Mouse (Mus musculus) layer of hippocampus, postnatal 36 days (tissue): ENCODE measurements around the gene Atp6v0b. TPM values are rescaled to one million over a fixed set of nuclear protein-coding genes. Genes with fewer than 3 reads are reported as not detected.
A peak's percentile ranks its signal among the peaks of the same experiment; 100 is the strongest.

Source experiments
- DNase-seq, 2 experiments: peaks; one replicate each; pipeline ENCODE4 v3.0.0; 2022
- total RNA-seq, 2 experiments: library from RNA; stranded (reverse); gene quantifications; 2 replicates each; pipeline ENCODE4 v1.2.3; 2021

Atp6v0b gene
- total RNA-seq, 2 experiments from 2014 or later, result 418 to 429 TPM

DNA sequence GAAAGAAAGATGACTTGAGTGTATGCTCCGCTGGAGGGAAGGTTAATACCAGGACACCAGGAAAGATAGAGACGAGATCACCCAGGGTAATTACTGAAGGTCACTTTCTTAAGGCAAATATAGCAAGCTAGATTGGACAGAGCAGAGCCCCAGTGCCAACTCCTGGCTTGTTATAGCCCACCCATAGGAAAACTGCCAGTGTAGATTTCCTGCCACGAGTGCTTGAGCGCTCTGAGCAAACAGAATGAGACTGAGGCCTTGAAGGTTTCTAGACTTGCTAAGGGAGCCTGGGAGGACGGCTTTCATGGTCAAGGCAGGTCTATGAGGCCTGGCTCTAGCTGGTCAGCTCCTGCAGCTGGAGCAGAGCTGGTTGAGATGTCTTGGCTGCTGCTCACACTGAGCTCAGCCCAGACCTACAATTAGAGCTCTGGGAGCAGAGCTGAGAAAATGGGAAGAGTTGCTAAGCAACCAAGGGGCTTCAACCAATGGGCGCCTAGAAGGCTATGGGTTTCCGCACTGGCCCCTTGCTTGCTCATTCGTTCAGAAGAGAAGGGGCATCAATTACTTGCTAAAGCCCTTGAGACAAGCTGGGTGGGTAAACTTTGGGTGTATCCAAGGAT, 21.8 kb upstream of the Atp6v0b start:
- no peak for DNase-seq

GRCm38 (mm10) chr4:117906196-117906595, 19.1 kb upstream of the Atp6v0b start:
- DNase-seq, result no peak

GRCm38 (mm10) chr4:117904761-117905160, 17.6 kb upstream of the Atp6v0b start:
- DNase-seq, result no peak

DNA sequence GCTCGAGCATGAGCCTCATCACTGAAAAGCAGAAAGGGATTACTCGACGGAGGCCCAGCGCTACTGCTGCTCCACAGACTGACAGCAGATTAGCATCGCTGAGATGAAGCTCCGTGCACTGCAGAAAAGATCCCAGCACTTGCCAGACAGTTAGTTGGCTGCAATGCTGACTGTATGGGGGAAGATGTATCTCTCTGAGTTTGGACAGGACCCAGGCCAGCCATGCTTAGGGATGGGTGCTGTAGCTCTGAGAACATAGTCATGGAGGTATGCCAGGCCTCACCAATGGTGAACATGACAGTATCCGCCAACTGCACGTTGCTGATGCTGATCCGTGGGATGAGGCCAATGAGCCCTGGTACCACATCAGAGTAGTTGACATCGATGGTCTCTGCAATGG, 17.0 kb upstream of the Atp6v0b start:
- DNase-seq, result no peak

DNA sequence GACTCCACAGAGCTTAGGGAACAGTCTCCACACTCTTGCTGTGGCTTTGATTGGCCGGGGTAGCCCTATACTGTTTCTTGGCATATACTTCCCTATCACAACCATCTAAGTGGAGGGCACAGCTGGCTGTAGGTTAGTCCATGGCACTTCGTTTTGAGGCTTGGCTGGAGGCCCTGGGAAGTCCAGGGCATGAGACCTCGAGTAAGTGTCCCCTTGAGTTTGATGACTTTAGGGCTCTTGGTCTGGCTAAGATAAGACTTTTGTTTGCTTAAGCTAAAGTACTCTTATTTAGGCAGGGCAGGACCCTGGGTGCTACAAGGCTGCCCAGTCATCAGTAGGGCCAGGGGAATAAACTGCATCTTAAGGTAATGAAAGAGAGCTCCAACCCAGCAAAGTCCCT, 11.0 kb upstream of the Atp6v0b start:
- DNase-seq, result no peak

GRCm38 (mm10) chr4:117896031-117896430, 8.9 kb upstream of the Atp6v0b start:
- no peak for DNase-seq

DNA sequence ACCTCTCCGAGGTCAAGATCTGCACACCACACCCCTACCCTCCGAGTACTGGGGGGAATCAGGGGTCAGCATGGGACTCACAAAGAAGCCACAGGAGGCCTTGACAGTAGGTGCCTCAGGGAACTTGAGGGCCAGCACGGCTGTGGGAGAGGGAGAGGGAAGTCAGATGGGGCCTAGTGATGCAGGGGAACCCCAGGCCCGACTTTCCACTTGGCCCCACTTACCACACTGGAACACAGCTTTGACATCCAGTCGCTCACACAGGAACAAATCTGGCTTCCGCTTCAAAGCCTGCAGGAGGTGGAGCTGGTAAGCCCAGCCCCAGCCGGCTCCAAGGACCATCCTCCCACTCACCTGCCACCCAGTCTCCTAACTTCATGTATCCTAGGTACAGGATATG, 8.2 kb upstream of the Atp6v0b start:
- no peak for DNase-seq

- DNase-seq, result no peak
These were observed 7.5 kb upstream of the Atp6v0b start for GRCm38 (mm10) chr4:117894601-117895000.

- DNase-seq, result no peak
These were observed 6.2 kb upstream of the Atp6v0b start for GRCm38 (mm10) chr4:117893376-117893775.

- DNase-seq, result peak; percentile 78 to 81
These were observed 4.6 kb upstream of the Atp6v0b start, which contains the start of gene Dph2 for GRCm38 (mm10) chr4:117891738-117892161. Gene Dph2 (minus strand): TSS chr4:117892032.

DNA sequence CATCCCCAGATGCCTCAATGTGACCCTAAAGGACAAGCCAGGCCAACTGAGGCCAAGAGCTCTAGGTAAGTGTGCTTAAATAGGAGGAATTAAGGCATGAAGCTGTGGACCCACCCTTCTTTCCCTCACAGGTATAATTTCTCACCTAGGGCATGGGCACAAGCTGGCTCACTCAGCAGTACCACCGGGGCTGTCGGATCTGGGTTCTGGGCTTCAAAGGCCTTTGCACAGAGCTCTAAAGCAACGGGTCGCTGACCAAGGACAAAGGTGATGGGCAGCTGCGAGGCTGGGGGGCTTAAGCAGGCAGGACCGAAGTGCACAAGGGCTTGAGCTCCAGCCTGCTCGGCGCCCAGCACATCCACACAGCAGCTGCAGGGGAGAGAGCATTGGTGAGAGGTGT, 3.6 kb upstream of the Atp6v0b start:
- DNase-seq, result no peak

DNA sequence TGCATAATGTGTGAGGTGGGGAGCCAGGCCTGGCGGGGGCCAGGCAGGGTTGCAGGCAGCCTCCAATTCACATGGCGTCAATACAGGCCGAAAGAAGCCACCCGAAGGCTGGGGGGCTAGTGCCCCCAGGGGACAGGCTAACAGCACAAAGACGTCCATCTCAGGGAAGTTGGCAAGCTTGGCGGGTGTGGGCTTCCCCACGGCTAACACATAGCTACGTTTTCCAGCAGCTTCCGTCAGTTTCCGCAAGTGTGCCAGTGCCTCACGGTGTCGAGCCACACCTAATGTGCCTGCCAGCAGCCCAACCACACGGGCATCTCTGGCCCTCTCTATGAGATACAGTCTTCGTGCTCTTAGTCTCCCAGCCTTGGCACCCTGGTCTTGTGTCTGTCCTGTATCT, 2.9 kb upstream of the Atp6v0b start:
- DNase-seq, result no peak

DNA sequence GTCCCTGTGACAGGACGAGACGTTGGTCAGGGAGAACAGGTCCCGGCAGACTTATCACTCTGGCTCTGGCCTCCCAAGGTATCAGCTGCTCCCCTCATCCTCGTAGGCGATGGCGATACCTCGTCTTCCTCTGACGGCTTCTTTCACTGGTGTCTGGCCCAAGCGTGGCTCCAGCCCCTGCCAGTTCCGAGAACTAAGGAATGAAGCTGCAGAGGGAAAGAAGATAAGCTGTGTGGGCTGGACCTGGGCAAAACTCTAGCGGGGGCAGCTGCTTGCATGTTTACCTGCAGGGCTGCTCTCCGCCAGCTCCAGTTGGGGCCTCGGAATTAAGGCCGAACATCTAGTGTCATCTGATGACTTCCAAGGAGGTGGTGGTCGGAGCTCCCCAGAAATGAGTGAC, 2.3 kb upstream of the Atp6v0b start:
- no peak for DNase-seq

GRCm38 (mm10) chr4:117887920-117888319, 787 bp upstream of the Atp6v0b start:
- DNase-seq, result no peak

- no peak for DNase-seq
These were observed 489 bp downstream of the Atp6v0b start for GRCm38 (mm10) chr4:117886644-117887043.

DNA sequence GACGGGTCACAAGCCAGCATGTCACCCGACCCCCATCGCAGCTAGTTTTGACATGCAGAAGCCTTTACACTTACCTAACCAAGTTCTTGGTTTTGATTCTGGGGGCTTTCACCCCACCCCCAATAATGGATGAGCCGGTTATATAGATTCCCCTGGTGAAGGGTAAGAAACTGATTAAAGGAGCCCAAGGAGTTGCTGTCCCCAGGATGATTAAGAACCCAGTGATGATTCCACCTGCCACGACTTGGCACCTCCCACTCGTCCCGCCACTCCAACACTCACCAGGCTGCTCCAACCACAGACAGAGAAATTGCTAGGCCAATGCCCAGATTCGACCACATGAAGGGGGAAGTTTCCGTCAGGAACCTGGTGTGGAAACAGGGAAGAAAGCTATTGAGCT, 1.1 kb downstream of the Atp6v0b start:
- DNase-seq, result no peak

GRCm38 (mm10) chr4:117885093-117885492, 2.0 kb downstream of the Atp6v0b start:
- DNase-seq, result no peak

- no peak for DNase-seq
These were observed 3.0 kb downstream of the Atp6v0b start for GRCm38 (mm10) chr4:117884146-117884545.

GRCm38 (mm10) chr4:117882701-117883691, 4.1 kb downstream of the Atp6v0b start, which contains the start of gene B4galt2:
Gene B4galt2 (minus strand): TSS chr4:117883487.
- DNase-seq, result peak; percentile 67 to 73

- DNase-seq, result no peak
These were observed 8.4 kb downstream of the Atp6v0b start for GRCm38 (mm10) chr4:117878703-117879102.

GRCm38 (mm10) chr4:117878301-117878700, 8.8 kb downstream of the Atp6v0b start:
- DNase-seq, result no peak

DNA sequence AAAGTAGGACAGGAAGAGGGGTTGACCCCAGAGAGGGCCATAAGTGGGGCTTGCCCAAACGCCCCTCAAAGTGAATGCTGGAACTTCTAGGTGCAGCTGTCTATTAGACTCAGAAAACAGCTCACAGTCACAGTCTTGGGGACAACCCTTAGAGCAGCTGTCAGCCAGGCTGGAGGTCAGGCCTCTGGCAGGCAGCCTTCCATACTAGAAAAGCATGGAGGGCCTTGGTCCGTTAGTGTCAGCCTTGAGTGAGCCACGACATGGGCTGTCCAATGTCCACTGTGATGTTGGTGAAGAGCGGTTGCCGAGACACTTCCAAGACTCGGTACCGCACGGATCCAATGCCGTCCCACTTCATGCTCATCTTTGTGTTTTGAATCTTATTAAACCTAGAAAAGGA, 13.5 kb downstream of the Atp6v0b start:
- no peak for DNase-seq

GRCm38 (mm10) chr4:117872471-117872886, 14.7 kb downstream of the Atp6v0b start, which contains the start of gene Ccdc24:
Gene Ccdc24 (minus strand): TSS chr4:117872557.
- no peak for DNase-seq
